Mouse (Mus musculus) kidney, postnatal 4 days (tissue): ENCODE results near the gene Gm10300.

ENCODE experiments used
- DNase-seq, 2 experiments: peaks; one replicate each; pipeline ENCODE4 v3.0.0; 2021; ENCODE audit warnings: mixed read lengths in 2 of 2

The Gm10300 gene

GRCm38 (mm10) chr4:132074077-132074932 lies at the start of gene Gm10300:
Gene Gm10300, plus strand, starts transcription at chr4:132074697.
- peak; percentile 56 to 69 for DNase-seq

GRCm38 (mm10) chr4:132025264-132025663 lies 49.2 kb upstream of the Gm10300 start:
- no peak for DNase-seq

- DNase-seq: no peak
Measured at GRCm38 (mm10) chr4:132025738-132026527, 48.6 kb upstream of the Gm10300 start.

GRCm38 (mm10) chr4:132027167-132027566 lies 47.3 kb upstream of the Gm10300 start:
- DNase-seq: no peak

DNA sequence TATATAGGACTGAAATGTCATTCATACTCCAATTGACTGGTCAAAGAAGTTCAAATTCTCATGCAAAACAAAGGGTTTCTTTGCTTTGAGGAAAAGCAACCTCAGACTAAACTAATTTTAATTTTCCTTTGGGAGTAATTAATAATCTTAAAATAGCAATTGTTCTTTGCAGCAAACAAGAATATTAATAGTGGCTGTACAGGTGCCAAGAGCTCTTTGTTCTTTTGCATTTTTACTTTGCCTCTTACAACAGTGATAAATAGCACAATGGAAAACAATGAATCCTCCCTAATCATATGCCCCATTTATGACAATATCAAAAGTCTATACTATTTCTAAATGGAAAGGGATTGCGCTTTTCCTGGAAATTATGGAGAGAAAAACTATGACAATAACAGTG lies 46.7 kb upstream of the Gm10300 start:
- DNase-seq: no peak

- DNase-seq: no peak
Measured at GRCm38 (mm10) chr4:132029851-132030741, 44.4 kb upstream of the Gm10300 start.

DNA sequence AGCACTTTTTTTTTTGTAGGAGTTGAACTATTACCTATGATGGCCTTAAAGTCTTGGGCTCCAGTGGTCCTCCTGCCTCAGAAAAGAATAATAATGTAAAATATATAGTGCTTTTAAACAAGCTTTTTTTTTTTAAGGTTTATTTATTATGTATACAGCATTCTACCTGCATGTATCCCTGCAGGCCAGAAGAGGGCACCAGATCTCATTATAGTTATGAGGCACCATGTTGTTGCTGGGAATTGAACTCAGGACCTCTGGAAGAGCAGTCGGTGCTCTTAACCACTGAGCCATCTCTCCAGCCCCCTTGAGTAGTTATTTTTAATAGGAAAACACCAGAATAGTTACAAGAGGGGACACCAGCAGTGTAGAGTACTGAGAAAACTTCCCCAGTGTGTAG lies 41.3 kb upstream of the Gm10300 start:
- no peak for DNase-seq

- no peak for DNase-seq
Measured at GRCm38 (mm10) chr4:132034242-132034641, 40.3 kb upstream of the Gm10300 start.

DNA sequence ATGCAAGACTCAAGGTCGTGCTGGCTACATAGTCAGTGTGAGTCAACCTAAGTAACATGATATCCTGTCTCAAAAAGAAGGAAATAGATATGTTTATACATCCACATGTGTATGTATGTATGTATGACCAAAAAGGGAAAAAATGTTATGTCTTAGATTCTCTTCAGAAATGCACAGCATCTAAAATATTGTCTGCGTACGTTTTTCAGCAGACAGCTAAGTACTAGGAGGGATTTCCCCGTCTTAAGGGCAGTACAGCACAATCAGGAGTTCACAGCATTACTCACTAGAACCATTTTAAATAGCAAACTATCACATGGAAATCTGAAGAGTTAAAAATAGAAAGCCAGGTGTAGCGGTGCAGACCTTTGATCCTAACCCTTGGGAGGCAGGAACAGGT lies 37.4 kb upstream of the Gm10300 start:
- DNase-seq: no peak

DNA sequence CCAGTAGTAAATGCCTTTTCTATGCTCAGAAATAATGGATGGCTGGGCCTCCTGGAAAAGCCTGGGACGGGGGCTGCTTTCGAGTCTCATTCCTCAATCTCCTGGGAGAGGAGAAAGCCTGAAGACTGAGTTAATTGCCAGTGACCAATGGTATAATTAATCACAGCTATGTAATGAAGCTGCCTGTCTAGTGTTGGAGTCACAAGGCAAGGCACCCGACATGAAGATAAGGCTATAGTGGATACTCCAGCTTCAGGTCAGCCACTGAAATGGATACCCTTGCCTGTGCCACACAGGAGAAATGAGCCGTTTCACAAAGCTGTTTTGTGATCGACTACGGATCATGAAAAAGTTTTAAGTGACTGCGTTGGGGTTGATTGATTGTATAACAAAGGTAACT lies 36.5 kb upstream of the Gm10300 start:
- no peak for DNase-seq

DNA sequence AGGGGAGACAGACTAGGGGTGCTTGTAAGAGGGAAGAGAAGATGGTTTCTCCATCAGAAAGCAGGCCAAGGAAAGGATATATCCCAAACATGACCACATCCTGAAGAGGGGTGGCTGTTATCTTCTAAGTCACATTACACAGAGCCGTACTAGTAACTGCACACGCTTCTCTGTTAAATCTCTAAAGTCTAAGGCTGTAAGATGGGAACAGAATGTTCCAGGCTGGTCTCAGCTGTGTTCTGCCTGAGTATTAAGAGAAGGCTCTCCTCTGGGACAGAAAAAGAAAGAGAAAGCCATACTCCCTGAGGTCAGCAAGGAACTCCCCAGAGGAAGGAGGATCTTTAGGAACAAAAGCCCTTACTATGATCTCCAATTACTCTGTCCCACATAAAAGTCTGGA lies 35.7 kb upstream of the Gm10300 start:
- no peak for DNase-seq

DNA sequence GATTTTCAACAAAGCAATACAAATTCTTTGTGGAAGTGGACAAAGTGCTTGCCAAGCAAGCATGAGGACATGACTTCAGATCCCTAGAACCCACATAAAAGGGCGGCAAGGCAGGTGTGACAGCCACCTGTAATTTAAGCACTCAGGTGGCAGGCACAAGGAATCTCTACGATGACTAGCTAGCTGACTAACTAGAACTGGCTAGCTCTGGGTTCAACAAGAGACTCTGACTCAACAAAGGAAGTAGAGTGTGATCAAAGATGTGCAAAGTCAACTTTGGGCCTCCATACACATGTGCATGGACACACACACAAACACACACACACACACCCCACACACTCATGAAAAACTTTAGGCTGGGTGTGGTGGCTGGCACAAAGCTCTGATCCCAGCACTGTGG lies 35.0 kb upstream of the Gm10300 start:
- no peak for DNase-seq

DNA sequence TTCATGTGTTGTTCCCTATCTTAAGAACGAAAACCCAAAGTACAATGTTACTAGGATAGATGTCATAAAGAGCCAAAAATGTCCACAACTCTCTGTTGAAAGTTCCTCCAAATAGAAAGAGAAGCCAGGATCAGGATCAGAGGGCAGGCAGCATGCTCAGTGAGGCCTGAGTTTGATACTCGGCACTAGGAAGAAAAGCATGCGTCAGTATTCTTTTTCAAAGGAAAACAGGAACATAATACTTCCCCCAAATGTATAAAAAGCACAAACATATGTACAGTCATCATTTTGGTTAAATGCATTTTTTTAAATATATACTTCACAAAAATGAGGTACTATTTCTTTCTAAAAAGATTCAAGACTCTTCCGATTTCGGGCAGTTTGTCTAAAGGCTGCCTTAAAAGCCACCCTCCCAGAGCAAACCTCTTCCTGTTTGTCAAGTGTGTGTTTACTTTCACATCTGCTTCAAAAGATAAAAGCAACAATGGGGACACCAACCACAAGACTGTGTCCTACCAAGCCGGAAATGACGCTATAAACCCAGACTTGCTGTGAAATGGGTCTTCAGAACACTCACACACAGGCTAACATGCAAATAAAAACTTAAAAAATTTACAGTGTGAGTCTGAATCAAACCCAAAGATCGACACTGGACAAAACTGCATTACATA lies 34.4 kb upstream of the Gm10300 start:
- no peak for DNase-seq

DNA sequence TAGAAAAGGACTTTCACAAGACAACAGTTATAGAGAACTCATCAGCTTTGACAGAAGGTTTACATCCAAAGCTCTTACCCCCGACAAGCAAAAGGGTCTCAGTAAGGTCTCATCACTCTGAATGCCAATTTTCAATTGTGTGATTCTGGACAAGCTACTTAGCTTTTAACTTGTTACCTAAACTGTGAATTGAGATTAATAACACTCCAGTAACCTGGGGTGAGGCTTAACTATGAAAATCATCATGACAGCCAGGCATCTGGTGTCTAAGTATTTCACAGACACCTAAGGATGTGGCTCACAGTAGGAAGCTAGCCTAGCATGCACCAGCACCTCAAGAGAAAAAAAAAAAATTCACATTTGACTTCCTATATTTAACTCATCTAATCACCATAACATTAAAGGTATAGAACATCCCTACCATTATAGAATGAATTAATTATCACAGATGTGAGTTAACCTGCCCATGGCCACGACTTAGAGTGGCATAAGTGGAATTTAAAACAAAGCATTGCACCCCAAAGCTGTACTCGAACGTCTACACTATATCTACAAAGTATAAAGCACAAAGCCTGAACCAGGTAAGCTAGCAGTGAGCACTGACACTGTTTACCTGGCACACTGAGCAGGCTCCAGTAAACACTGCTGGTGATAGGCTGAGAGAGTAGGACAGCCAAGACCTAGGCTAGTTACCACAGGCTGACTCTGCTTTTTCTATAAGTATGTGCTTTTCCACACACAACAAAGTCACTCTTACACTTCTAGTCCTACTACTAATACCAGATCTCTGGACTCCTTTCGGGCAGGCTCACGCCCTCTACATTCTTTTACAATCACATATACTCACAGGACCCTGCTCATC lies 32.8 kb upstream of the Gm10300 start:
- DNase-seq: no peak

DNA sequence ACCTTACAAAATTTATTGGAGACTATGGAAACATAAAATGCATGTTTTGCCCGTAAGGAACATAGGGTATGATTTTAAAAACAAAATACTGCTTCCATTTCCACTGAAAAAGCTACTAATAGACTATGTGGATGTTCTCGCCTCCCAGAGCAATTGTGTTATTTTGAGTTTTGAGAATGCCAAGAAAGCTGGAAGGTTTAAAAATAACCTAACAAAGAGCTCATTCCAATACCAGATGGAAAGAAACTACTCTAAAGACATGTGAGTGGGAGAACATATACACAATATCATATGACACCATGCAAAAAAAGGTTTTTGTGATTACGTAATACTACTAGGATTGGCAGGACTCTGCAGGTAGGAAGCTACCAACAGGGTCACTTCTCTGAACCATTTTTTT lies 30.8 kb upstream of the Gm10300 start:
- no peak for DNase-seq

- DNase-seq: peak; percentile 64 to 75
Measured at GRCm38 (mm10) chr4:132048011-132048991, 26.2 kb upstream of the Gm10300 start.

GRCm38 (mm10) chr4:132048995-132049404 lies 25.5 kb upstream of the Gm10300 start:
- DNase-seq: peak; percentile 91 to 95

- DNase-seq: no peak
Measured at GRCm38 (mm10) chr4:132049549-132050200, 24.8 kb upstream of the Gm10300 start.
